Mouse (Mus musculus) kidney, embryonic 16.5 days (tissue): ENCODE data around the gene Tlr5. TPM values are rescaled to one million over a fixed set of nuclear protein-coding genes. Genes with fewer than 3 reads are reported as not detected.

Source experiments
- ATAC-seq: fragments of 200-750 bp; cut with Nextera tagmentation; 2 replicates; pipeline ENCODE4 v1.8.0; 2017; ENCODE audit warnings: moderate TSS enrichment; ENCODE audit not compliant: low FRiP score, low TSS enrichment
- H3K27ac ChIP-seq: fragments of 300-500 bp; sonication (generic); 2 replicates; pipeline ENCODE4 v1.5.1; 2014; ENCODE audit warnings: low read length
- H3K27me3 ChIP-seq: fragments of 300-500 bp; sonication (generic); 2 replicates; pipeline ENCODE4 v1.6.1; 2014; ENCODE audit warnings: low read length, control low read depth, mixed read lengths; ENCODE audit not compliant: insufficient read depth
- H3K36me3 ChIP-seq: fragments of 300-500 bp; sonication (generic); 2 replicates; pipeline ENCODE4 v1.6.1; 2014; ENCODE audit warnings: low read length, control low read depth, mixed read lengths; ENCODE audit not compliant: insufficient read depth
- H3K4me1 ChIP-seq: fragments of 300-500 bp; sonication (generic); 2 replicates; pipeline ENCODE4 v1.6.1; 2014; ENCODE audit warnings: low read length, control low read depth, mixed read lengths; ENCODE audit not compliant: insufficient read depth
- H3K4me2 ChIP-seq: fragments of 300-500 bp; sonication (generic); replicated peaks from 2 replicates; pipeline ENCODE4 v1.6.1; 2014; ENCODE audit warnings: low read depth, low read length
- H3K4me3 ChIP-seq: fragments of 300-500 bp; sonication (generic); 2 replicates; pipeline ENCODE4 v1.5.1; 2014; ENCODE audit warnings: mild to moderate bottlenecking, low read length
- H3K9ac ChIP-seq: fragments of 300-500 bp; sonication (generic); replicated peaks from 2 replicates; pipeline ENCODE4 v1.6.1; 2014; ENCODE audit warnings: low read length
- H3K9me3 ChIP-seq: fragments of 300-500 bp; sonication (generic); 2 replicates; pipeline ENCODE4 v1.6.1; 2016; ENCODE audit warnings: low read length, control low read depth
- WGBS: fragments of 180-500 bp; shearing (Covaris S2); extraction: QIAGEN DNeasy Blood & Tissue Kit; methylation state at CpG from one replicate; pipeline ENCODE4 v1.1.7; 2014; 5-methylcytosine and 5-hydroxymethylcytosine counted together
- polyA plus RNA-seq: library from polyadenylated mRNA; unstranded; fragments of >200 nt; fragmentation: Nextera tagmentation; extraction: Ambion mirVana; gene quantifications from 2 replicates; pipeline ENCODE4 v1.2.1, GENCODE M21; 2015

Tlr5 gene
- 1.00 and 1.0 TPM in 2 replicates for polyA plus RNA-seq

GRCm38 (mm10) chr1:182954287-182955046 is at the start of gene Tlr5:
Tlr5 (plus strand) TSS chr1:182954788.
- 19% methylated on average over 20 of the region's 21 CpGs for WGBS
- peak; percentile 49 for ATAC-seq
- Histone ChIP-seq H3K27ac (no peak within 1 kb of the TSS), H3K9ac (peak within 1 kb of the TSS; percentile 61), H3K9me3 (no peaks in the 10 kb centered on the region), H3K27me3 (no peaks in the 10 kb centered on the region), H3K4me1 (peaks cover 45% of the 10 kb centered on the region), H3K4me3 (peak within 1 kb of the TSS; percentile 46), H3K4me2 (peak within 1 kb of the TSS; percentile 83), H3K36me3 (no peaks in the 10 kb centered on the region)

DNA sequence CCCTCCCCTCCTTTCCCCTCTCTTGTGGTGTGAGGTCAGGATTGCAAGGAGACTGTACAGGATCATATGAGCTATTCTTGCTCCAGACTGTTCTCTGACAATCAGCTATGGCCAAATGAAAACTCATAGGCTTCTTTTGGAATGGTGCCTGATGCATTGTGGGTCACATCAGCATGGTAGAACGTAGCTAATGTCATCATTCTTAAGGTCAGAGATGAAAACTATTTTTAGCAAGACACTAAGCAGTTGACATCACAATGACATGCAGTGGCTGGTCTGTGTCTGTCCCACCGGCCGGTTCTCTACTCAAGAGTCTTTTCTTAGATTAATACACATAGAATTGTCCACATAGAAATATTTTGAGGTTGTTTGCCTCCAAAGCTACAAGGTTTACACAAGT is 48.9 kb upstream of the Tlr5 start:
- no peak overlapping the region for H3K27ac ChIP-seq
- H3K36me3 ChIP-seq: no peaks in the 10 kb centered on the region
- ATAC-seq: no peak
- no peak overlapping the region for H3K4me2 ChIP-seq
- H3K9ac ChIP-seq: no peak overlapping the region
- H3K4me1 ChIP-seq: peaks cover 25% of the 10 kb centered on the region
- no peaks in the 10 kb centered on the region for H3K27me3 ChIP-seq
- no peaks in the 10 kb centered on the region for H3K9me3 ChIP-seq
- H3K4me3 ChIP-seq: no peak overlapping the region
- 68% methylated on average over 3 of the region's 3 CpGs for WGBS

- peak; percentile 93 for ATAC-seq
- WGBS: 9% methylated on average over 14 of the region's 14 CpGs
Measured at GRCm38 (mm10) chr1:182908050-182909036, 46.2 kb upstream of the Tlr5 start.

GRCm38 (mm10) chr1:182909066-182909465 is 45.5 kb upstream of the Tlr5 start:
- WGBS: 54% methylated on average over 3 of the region's 3 CpGs
- Histone ChIP-seq H3K9ac (no peak overlapping the region), H3K4me3 (no peak overlapping the region), H3K27me3 (no peaks in the 10 kb centered on the region), H3K4me2 (no peak overlapping the region), H3K27ac (peak overlapping the region; percentile 64), H3K4me1 (peaks cover 25% of the 10 kb centered on the region), H3K9me3 (peaks cover 3% of the 10 kb centered on the region; the same call in 1 of the 2 replicates), H3K36me3 (no peaks in the 10 kb centered on the region)
- no peak; the same call in 1 of the 2 replicates for ATAC-seq

More at GRCm38 (mm10) chr1:182908050-182909036, 46.2 kb upstream of the Tlr5 start:
- no peaks in the 10 kb centered on the region for H3K27me3 ChIP-seq
- peak overlapping the region; percentile 37 for H3K4me2 ChIP-seq
- H3K27ac ChIP-seq: peak overlapping the region; percentile 64
- no peaks in the 10 kb centered on the region for H3K36me3 ChIP-seq
- peaks cover 3% of the 10 kb centered on the region; the same call in 1 of the 2 replicates for H3K9me3 ChIP-seq
- peaks cover 25% of the 10 kb centered on the region for H3K4me1 ChIP-seq
- H3K4me3 ChIP-seq: no peak overlapping the region
- H3K9ac ChIP-seq: no peak overlapping the region

DNA sequence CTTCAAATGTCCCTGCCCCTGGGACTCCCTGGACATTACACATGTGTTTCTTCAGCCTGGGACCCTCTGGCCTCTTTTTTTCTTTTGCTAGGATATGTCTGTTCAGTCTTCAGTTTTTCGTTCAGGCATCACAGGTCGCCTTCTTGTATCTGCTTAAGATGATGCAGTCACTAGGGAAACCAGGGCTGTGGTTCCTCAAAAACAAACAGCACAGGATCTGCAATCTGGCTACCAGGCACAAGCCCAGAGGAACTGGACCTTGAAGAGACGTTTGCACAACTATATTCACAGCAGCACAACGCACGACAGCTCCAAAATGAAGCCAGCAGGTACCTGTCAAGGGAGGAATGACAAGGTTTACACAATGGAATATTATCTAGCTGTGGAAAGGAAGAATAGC is 45.0 kb upstream of the Tlr5 start:
- Histone ChIP-seq H3K9me3 (peaks cover 3% of the 10 kb centered on the region; the same call in 1 of the 2 replicates), H3K4me1 (peaks cover 29% of the 10 kb centered on the region), H3K4me3 (no peak overlapping the region), H3K27me3 (no peaks in the 10 kb centered on the region), H3K4me2 (no peak overlapping the region), H3K27ac (no peak overlapping the region), H3K9ac (no peak overlapping the region), H3K36me3 (no peaks in the 10 kb centered on the region)
- 76% methylated on average over 5 of the region's 5 CpGs for WGBS
- ATAC-seq: no peak

- Histone ChIP-seq H3K9me3 (peaks cover 3% of the 10 kb centered on the region; the same call in 1 of the 2 replicates), H3K27ac (no peak overlapping the region), H3K27me3 (no peaks in the 10 kb centered on the region), H3K36me3 (no peaks in the 10 kb centered on the region), H3K4me2 (no peak overlapping the region), H3K9ac (no peak overlapping the region), H3K4me1 (peaks cover 25% of the 10 kb centered on the region), H3K4me3 (no peak overlapping the region)
- no peak for ATAC-seq
- 71% methylated on average over 2 of the region's 2 CpGs for WGBS
Measured at GRCm38 (mm10) chr1:182912591-182912990, 42.0 kb upstream of the Tlr5 start.

GRCm38 (mm10) chr1:182914121-182914908 is 40.3 kb upstream of the Tlr5 start:
- Histone ChIP-seq H3K27me3 (no peaks in the 10 kb centered on the region), H3K9me3 (peaks cover 3% of the 10 kb centered on the region; the same call in 1 of the 2 replicates), H3K4me1 (peaks cover 8% of the 10 kb centered on the region), H3K4me3 (no peak overlapping the region), H3K4me2 (no peak overlapping the region), H3K9ac (no peak overlapping the region), H3K36me3 (no peaks in the 10 kb centered on the region), H3K27ac (peak overlapping the region; percentile 48; the same call in 1 of the 2 replicates)
- no peak for ATAC-seq
- WGBS: 72% methylated on average over 4 of the region's 4 CpGs

DNA sequence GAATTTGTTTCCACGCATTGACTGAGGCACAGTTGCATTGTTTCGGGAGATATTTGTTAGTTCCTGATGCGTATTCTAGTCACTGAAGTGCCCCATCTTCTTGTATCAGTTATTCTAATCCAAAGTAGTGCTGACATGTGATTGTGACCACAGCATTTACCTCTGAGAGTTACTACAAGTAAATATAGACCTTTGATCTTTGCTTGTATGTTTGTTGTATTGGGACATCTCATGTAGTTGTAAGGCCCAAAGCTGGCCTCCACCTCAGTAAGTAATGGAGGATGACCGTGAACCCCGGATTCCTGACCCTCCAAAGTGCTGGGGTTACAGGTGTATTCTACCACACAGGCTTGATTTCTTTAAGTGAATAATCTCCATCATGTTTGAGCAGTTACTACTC is 38.4 kb upstream of the Tlr5 start:
- H3K9me3 ChIP-seq: peaks cover 3% of the 10 kb centered on the region; the same call in 1 of the 2 replicates
- no peaks in the 10 kb centered on the region for H3K36me3 ChIP-seq
- H3K4me1 ChIP-seq: peaks cover 4% of the 10 kb centered on the region; the same call in 1 of the 2 replicates
- no peak for ATAC-seq
- no peak overlapping the region for H3K27ac ChIP-seq
- H3K9ac ChIP-seq: no peak overlapping the region
- H3K4me3 ChIP-seq: no peak overlapping the region
- no peak overlapping the region for H3K4me2 ChIP-seq
- 92% methylated on average over 5 of the region's 5 CpGs for WGBS
- no peaks in the 10 kb centered on the region for H3K27me3 ChIP-seq

GRCm38 (mm10) chr1:182918718-182919346 is 35.8 kb upstream of the Tlr5 start:
- Histone ChIP-seq H3K9ac (no peak overlapping the region), H3K27ac (no peak overlapping the region), H3K27me3 (no peaks in the 10 kb centered on the region), H3K9me3 (no peaks in the 10 kb centered on the region), H3K4me2 (no peak overlapping the region), H3K4me1 (peaks cover 4% of the 10 kb centered on the region; the same call in 1 of the 2 replicates), H3K36me3 (no peaks in the 10 kb centered on the region), H3K4me3 (no peak overlapping the region)
- no peak for ATAC-seq
- 56% methylated on average over 8 of the region's 8 CpGs for WGBS
